Mouse (Mus musculus) left cerebral cortex, adult 9 months (tissue): ENCODE results near the gene Jmjd8.
"Not testable (repeated sequence)": the region's sequence is repeated elsewhere in the genome, so short reads cannot be mapped to it uniquely, and the experiment has no call there.

Experiments used
- DNase-seq, 2 experiments: peaks; one replicate each; pipeline ENCODE4 v3.0.0; 2022; ENCODE audit warnings: low spot score in 2 of 2

The Jmjd8 gene

GRCm38 (mm10) chr17:25828712-25829557 is at the start of gene Jmjd8:
Jmjd8 (plus strand) TSS chr17:25828867.
- peak in 1 of 2 experiments; percentile 84 for DNase-seq

- DNase-seq = no peak
Measured at GRCm38 (mm10) chr17:25781339-25781738, 47.3 kb upstream of the Jmjd8 start.

GRCm38 (mm10) chr17:25783086-25783485 is 45.6 kb upstream of the Jmjd8 start:
- DNase-seq = no peak

GRCm38 (mm10) chr17:25783861-25784574 is 44.6 kb upstream of the Jmjd8 start:
- no peak for DNase-seq

- peak; percentile 85 to 98 for DNase-seq
Measured at GRCm38 (mm10) chr17:25785281-25785745, 43.4 kb upstream of the Jmjd8 start, which contains the start of gene Haghl. Haghl (minus strand) TSS chr17:25785673.

- no peak for DNase-seq
Measured at GRCm38 (mm10) chr17:25786280-25786679, 42.4 kb upstream of the Jmjd8 start, which contains the start of gene Ccdc78. Ccdc78 (plus strand) TSS chr17:25786580.

- no peak for DNase-seq
Measured at GRCm38 (mm10) chr17:25786781-25787504, 41.7 kb upstream of the Jmjd8 start.

- no peak for DNase-seq
Measured at GRCm38 (mm10) chr17:25791320-25791842, 37.3 kb upstream of the Jmjd8 start.

GRCm38 (mm10) chr17:25791843-25792527 is 36.7 kb upstream of the Jmjd8 start:
- DNase-seq = peak in 1 of 2 experiments; percentile 87

GRCm38 (mm10) chr17:25792615-25793014 is 36.1 kb upstream of the Jmjd8 start, which contains the start of gene Fam173a:
Fam173a (minus strand) TSS chr17:25792901.
- peak in 1 of 2 experiments; percentile 72 for DNase-seq

GRCm38 (mm10) chr17:25794197-25794596 is 34.5 kb upstream of the Jmjd8 start:
- no peak for DNase-seq

- no peak for DNase-seq
Measured at GRCm38 (mm10) chr17:25794998-25795397, 33.7 kb upstream of the Jmjd8 start.

- peak; percentile 67 to 74 for DNase-seq
Measured at GRCm38 (mm10) chr17:25795609-25796092, 33.0 kb upstream of the Jmjd8 start, which contains the start of gene AC134908.4. AC134908.4 (minus strand) TSS chr17:25795659.

- DNase-seq = no peak
Measured at GRCm38 (mm10) chr17:25796211-25796771, 32.4 kb upstream of the Jmjd8 start.

GRCm38 (mm10) chr17:25796951-25797369 is 31.7 kb upstream of the Jmjd8 start, which contains the start of gene Metrn:
Metrn (minus strand) TSS chr17:25797136.
- peak in 1 of 2 experiments; percentile 68 for DNase-seq

- peak in 1 of 2 experiments; percentile 81 for DNase-seq
Measured at GRCm38 (mm10) chr17:25801029-25801428, 27.6 kb upstream of the Jmjd8 start.

- DNase-seq = peak; percentile 69 to 86
Measured at GRCm38 (mm10) chr17:25802825-25803517, 25.7 kb upstream of the Jmjd8 start.

- DNase-seq = no peak
Measured at GRCm38 (mm10) chr17:25806507-25806906, 22.2 kb upstream of the Jmjd8 start.

- not testable (repeated sequence) for DNase-seq
Measured at GRCm38 (mm10) chr17:25807452-25807851, 21.2 kb upstream of the Jmjd8 start.
